Mouse (Mus musculus): ENCODE measurements around the gene Foxp2.

The Foxp2 gene

DNA sequence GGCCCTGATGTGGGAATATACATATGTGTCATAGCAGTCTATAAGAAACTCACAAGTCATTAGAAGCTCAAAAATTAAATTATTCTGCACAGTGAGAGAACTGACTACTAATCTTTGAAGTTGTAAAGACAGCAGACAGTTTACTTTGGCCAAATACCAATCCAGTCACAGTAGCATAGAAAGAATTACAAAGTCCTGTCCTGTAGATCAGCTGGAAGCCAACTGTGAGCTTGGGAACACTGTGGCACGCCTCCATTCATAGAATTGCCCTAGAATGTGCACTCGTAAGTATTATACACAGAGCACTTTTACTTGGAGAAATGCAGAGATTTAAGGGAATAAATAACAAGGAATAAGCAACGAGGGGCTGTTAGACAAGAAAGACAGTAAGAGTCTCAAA is 472.5 kb downstream of the Foxp2 start:
- no peak for DNase-seq (ENCODE audit: low read depth)

DNA sequence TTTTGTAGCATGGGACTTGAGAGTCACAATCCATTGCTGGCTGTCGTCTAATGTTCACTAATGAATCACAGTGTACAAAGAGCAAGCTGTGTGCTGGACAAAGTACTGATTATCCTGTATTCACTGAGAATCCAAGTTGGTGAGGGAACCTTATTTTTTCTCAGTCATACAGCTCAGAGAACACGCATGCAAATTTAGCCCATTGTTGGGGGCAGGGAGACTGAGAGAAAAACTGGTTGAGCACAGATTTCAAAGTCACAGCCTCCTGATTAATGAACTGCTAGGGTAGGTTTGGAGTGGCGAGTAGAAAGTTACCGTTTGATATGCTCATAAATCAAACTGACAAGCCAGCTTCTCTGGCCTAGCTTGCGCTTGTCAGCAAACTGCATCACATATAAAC is 477.1 kb downstream of the Foxp2 start:
- no peak for DNase-seq (ENCODE audit: low read depth)

DNA sequence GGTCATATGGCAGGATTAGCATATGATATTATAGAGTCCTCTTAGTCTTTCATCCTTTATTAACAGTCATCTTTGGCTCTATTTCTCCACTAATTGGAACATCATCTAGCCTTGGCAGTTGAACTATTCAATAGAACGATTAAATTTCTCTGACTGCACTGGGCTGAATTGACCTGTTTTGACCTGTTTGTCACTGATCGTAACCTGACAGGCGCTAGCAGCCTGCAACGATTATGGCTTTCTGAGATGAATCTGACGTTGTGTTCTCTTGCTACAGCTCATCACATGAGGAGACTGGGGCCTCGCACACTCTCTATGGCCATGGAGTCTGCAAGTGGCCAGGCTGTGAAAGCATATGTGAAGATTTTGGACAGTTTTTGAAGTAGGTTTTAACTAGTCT is 495.3 kb downstream of the Foxp2 start:
- DNase-seq (ENCODE audit: low read depth), result no peak

GRCm38 (mm10) chr6:15397485-15397884 is 496.3 kb downstream of the Foxp2 start:
- DNase-seq (ENCODE audit: low read depth), result no peak

- no peak for DNase-seq (ENCODE audit: low read depth)
Measured at GRCm38 (mm10) chr6:15401138-15401537, 500.0 kb downstream of the Foxp2 start.

DNA sequence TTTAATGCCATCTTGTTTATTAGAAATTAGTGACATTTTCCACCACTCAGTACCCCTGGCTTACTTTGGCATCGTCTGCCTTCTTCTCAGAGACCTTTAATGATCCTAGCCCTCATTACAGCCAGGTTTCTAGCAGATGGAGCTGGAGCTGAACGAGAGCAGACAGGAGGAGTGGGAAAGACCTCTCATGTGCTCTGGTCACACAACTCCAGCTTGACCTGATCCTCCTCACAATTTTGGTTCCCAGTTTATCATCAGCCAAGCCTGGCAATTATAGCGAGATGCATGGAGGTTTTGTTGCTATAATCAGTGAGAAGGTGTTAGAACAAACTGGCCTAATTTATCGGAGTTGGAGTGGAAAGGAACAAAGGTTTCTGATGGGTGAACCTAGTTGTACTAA is 500.9 kb downstream of the Foxp2 start:
- no peak for DNase-seq (ENCODE audit: low read depth)

GRCm38 (mm10) chr6:15415099-15415498 is 514.0 kb downstream of the Foxp2 start:
- DNase-seq (ENCODE audit: low read depth), result no peak

GRCm38 (mm10) chr6:15459701-15460100 is 558.6 kb downstream of the Foxp2 start:
- DNase-seq (ENCODE audit: low read depth), result no peak

DNA sequence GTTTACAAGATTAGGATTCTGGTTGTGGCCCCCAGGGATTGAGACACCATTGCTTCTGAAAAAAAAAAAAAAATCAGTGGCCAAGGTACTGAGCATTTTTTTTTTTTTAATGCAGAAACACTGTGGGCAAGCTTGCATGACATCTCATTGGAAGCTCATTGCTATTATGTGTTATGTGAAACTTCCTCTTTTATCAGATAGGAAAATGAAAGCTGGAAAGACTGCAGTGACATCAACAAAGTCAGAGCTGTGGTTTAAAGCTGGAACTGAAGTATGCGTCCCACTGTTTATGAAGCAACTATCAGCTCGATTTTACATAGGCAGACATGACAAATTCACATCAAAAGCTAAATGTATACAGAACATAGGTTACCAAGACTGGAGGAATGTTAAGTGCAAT is 562.2 kb downstream of the Foxp2 start:
- DNase-seq (ENCODE audit: low read depth), result no peak

- DNase-seq (ENCODE audit: low read depth), result no peak
Measured at GRCm38 (mm10) chr6:15465471-15465870, 564.3 kb downstream of the Foxp2 start.

- no peak for DNase-seq (ENCODE audit: low read depth)
Measured at GRCm38 (mm10) chr6:15466634-15467033, 565.5 kb downstream of the Foxp2 start.

DNA sequence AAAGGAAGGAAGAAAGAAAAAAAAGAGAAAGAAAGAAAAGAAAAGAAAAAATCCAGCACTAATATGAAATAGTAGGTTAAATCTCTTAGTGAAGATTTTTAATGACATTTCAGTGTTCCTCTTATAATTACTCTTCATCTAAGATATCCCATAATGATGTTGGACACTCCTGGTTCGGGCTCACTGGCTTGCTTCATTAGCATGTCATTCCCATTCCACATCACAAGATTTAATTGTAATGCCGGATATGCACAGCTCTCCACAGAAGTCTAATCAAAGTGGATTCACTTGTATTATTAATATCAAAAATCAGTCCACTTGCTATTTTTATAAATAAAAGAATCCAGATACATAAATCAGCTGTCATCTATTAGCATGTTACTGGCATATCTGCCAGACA is 585.8 kb downstream of the Foxp2 start:
- no peak for DNase-seq (ENCODE audit: low read depth)

Data from NIH3T3 (cell line).